Mouse (Mus musculus): ENCODE results near the gene Col4a2. TPM values are rescaled to one million over a fixed set of nuclear protein-coding genes. Genes with fewer than 3 reads are reported as not detected.

Gene Col4a2
- 57.1 and 63.8 TPM in 2 replicates for polyA plus RNA-seq (2014; fragmentation: Nextera tagmentation; extraction: Ambion mirVana)

GRCm38 (mm10) chr8:11312349-11313175 is at the start of gene Col4a2, which contains the start of gene Col4a1:
TSS of gene Col4a2 (plus strand) at chr8:11312805.
TSS of gene Col4a1 (minus strand) at chr8:11312826.
- Histone ChIP-seq H3K27ac (ENCODE audit: low read length) (peak within 1 kb of the TSS; percentile 83), H3K4me1 (ENCODE audit: control insufficient read depth, insufficient read depth, low read length) (peaks cover 18% of the 10 kb centered on the region), H3K9me3 (ENCODE audit: control insufficient read depth, low read depth, low read length) (no peaks in the 10 kb centered on the region), H3K9ac (replicated peaks; ENCODE audit: low read depth, low read length) (peak within 1 kb of the TSS; percentile 92), H3K4me3 (ENCODE audit: low read depth, low read length) (peak within 1 kb of the TSS; percentile 71), H3K4me2 (replicated peaks; ENCODE audit: low read depth, low read length) (peak within 1 kb of the TSS; percentile 82), H3K27me3 (ENCODE audit: control insufficient read depth, insufficient read depth, low read length) (no peaks in the 10 kb centered on the region), H3K36me3 (ENCODE audit: control insufficient read depth, insufficient read depth, low read length) (no peaks in the 10 kb centered on the region)
- WGBS, result under 1% methylated on average over 72 of the region's 87 CpGs
- peak; percentile 84 for ATAC-seq (ENCODE audit: insufficient number of reproducible peaks, insufficient read depth, low FRiP score, low read depth)

- ATAC-seq (ENCODE audit: insufficient number of reproducible peaks, insufficient read depth, low FRiP score, low read depth), result no peak
- 83% methylated on average over 6 of the region's 6 CpGs for WGBS
- H3K27me3 ChIP-seq (ENCODE audit: control insufficient read depth, insufficient read depth, low read length), result no peaks in the 10 kb centered on the region
- peaks cover 3% of the 10 kb centered on the region for H3K36me3 ChIP-seq (ENCODE audit: control insufficient read depth, insufficient read depth, low read length)
- H3K4me1 ChIP-seq (ENCODE audit: control insufficient read depth, insufficient read depth, low read length), result peaks cover 13% of the 10 kb centered on the region
- no peak overlapping the region for H3K9ac ChIP-seq (replicated peaks; ENCODE audit: low read depth, low read length)
- no peak overlapping the region for H3K27ac ChIP-seq (ENCODE audit: low read length)
- H3K4me2 ChIP-seq (replicated peaks; ENCODE audit: low read depth, low read length), result no peak overlapping the region
- H3K9me3 ChIP-seq (ENCODE audit: control insufficient read depth, low read depth, low read length), result no peaks in the 10 kb centered on the region
- no peak overlapping the region for H3K4me3 ChIP-seq (ENCODE audit: low read depth, low read length)
These were observed 48.8 kb upstream of the Col4a2 start for GRCm38 (mm10) chr8:11263848-11264247.

- no peak overlapping the region for H3K9ac ChIP-seq (replicated peaks; ENCODE audit: low read depth, low read length)
- H3K27me3 ChIP-seq (ENCODE audit: control insufficient read depth, insufficient read depth, low read length), result no peaks in the 10 kb centered on the region
- H3K4me1 ChIP-seq (ENCODE audit: control insufficient read depth, insufficient read depth, low read length), result peaks cover 10% of the 10 kb centered on the region
- H3K27ac ChIP-seq (ENCODE audit: low read length), result no peak overlapping the region
- H3K4me2 ChIP-seq (replicated peaks; ENCODE audit: low read depth, low read length), result no peak overlapping the region
- ATAC-seq (ENCODE audit: insufficient number of reproducible peaks, insufficient read depth, low FRiP score, low read depth), result no peak
- WGBS, result 81% methylated on average over 3 of the region's 3 CpGs
- H3K4me3 ChIP-seq (ENCODE audit: low read depth, low read length), result no peak overlapping the region
- H3K36me3 ChIP-seq (ENCODE audit: control insufficient read depth, insufficient read depth, low read length), result peaks cover 3% of the 10 kb centered on the region
- H3K9me3 ChIP-seq (ENCODE audit: control insufficient read depth, low read depth, low read length), result no peaks in the 10 kb centered on the region
These were observed 46.6 kb upstream of the Col4a2 start for GRCm38 (mm10) chr8:11265971-11266370.

GRCm38 (mm10) chr8:11266471-11266870 is 46.1 kb upstream of the Col4a2 start:
- Histone ChIP-seq H3K4me1 (ENCODE audit: control insufficient read depth, insufficient read depth, low read length) (peaks cover 10% of the 10 kb centered on the region), H3K9ac (replicated peaks; ENCODE audit: low read depth, low read length) (no peak overlapping the region), H3K4me2 (replicated peaks; ENCODE audit: low read depth, low read length) (no peak overlapping the region), H3K27ac (ENCODE audit: low read length) (no peak overlapping the region), H3K9me3 (ENCODE audit: control insufficient read depth, low read depth, low read length) (no peaks in the 10 kb centered on the region), H3K36me3 (ENCODE audit: control insufficient read depth, insufficient read depth, low read length) (peaks cover 3% of the 10 kb centered on the region), H3K27me3 (ENCODE audit: control insufficient read depth, insufficient read depth, low read length) (no peaks in the 10 kb centered on the region), H3K4me3 (ENCODE audit: low read depth, low read length) (no peak overlapping the region)
- no peak for ATAC-seq (ENCODE audit: insufficient number of reproducible peaks, insufficient read depth, low FRiP score, low read depth)
- WGBS, result 83% methylated on average over 2 of the region's 2 CpGs

- Histone ChIP-seq H3K9me3 (ENCODE audit: control insufficient read depth, low read depth, low read length) (no peaks in the 10 kb centered on the region), H3K4me1 (ENCODE audit: control insufficient read depth, insufficient read depth, low read length) (no peaks in the 10 kb centered on the region; the same call in 1 of the 2 replicates), H3K27ac (ENCODE audit: low read length) (no peak overlapping the region), H3K9ac (replicated peaks; ENCODE audit: low read depth, low read length) (no peak overlapping the region), H3K4me2 (replicated peaks; ENCODE audit: low read depth, low read length) (no peak overlapping the region), H3K36me3 (ENCODE audit: control insufficient read depth, insufficient read depth, low read length) (peaks cover 3% of the 10 kb centered on the region), H3K27me3 (ENCODE audit: control insufficient read depth, insufficient read depth, low read length) (no peaks in the 10 kb centered on the region), H3K4me3 (ENCODE audit: low read depth, low read length) (no peak overlapping the region)
- ATAC-seq (ENCODE audit: insufficient number of reproducible peaks, insufficient read depth, low FRiP score, low read depth), result no peak
- 70% methylated on average over 6 of the region's 6 CpGs for WGBS
These were observed 43.9 kb upstream of the Col4a2 start for GRCm38 (mm10) chr8:11268753-11269152.

- ATAC-seq (ENCODE audit: insufficient number of reproducible peaks, insufficient read depth, low FRiP score, low read depth), result no peak
- no peaks in the 10 kb centered on the region for H3K27me3 ChIP-seq (ENCODE audit: control insufficient read depth, insufficient read depth, low read length)
- H3K36me3 ChIP-seq (ENCODE audit: control insufficient read depth, insufficient read depth, low read length), result peaks cover 3% of the 10 kb centered on the region
- H3K9ac ChIP-seq (replicated peaks; ENCODE audit: low read depth, low read length), result no peak overlapping the region
- no peak overlapping the region for H3K4me3 ChIP-seq (ENCODE audit: low read depth, low read length)
- WGBS, result 62% methylated on average over 6 of the region's 6 CpGs
- peaks cover 8% of the 10 kb centered on the region; the same call in 1 of the 2 replicates for H3K4me1 ChIP-seq (ENCODE audit: control insufficient read depth, insufficient read depth, low read length)
- H3K27ac ChIP-seq (ENCODE audit: low read length), result no peak overlapping the region
- no peak overlapping the region for H3K4me2 ChIP-seq (replicated peaks; ENCODE audit: low read depth, low read length)
- H3K9me3 ChIP-seq (ENCODE audit: control insufficient read depth, low read depth, low read length), result no peaks in the 10 kb centered on the region
These were observed 41.8 kb upstream of the Col4a2 start for GRCm38 (mm10) chr8:11270826-11271225.

GRCm38 (mm10) chr8:11272205-11272604 is 40.4 kb upstream of the Col4a2 start:
- no peaks in the 10 kb centered on the region for H3K27me3 ChIP-seq (ENCODE audit: control insufficient read depth, insufficient read depth, low read length)

GRCm38 (mm10) chr8:11273506-11274158 is 39.0 kb upstream of the Col4a2 start:
- Histone ChIP-seq H3K27ac (ENCODE audit: low read length) (no peak overlapping the region), H3K9me3 (ENCODE audit: control insufficient read depth, low read depth, low read length) (no peaks in the 10 kb centered on the region), H3K36me3 (ENCODE audit: control insufficient read depth, insufficient read depth, low read length) (no peaks in the 10 kb centered on the region), H3K9ac (replicated peaks; ENCODE audit: low read depth, low read length) (no peak overlapping the region), H3K4me3 (ENCODE audit: low read depth, low read length) (no peak overlapping the region), H3K27me3 (ENCODE audit: control insufficient read depth, insufficient read depth, low read length) (no peaks in the 10 kb centered on the region), H3K4me1 (ENCODE audit: control insufficient read depth, insufficient read depth, low read length) (peaks cover 35% of the 10 kb centered on the region), H3K4me2 (replicated peaks; ENCODE audit: low read depth, low read length) (no peak overlapping the region)
- ATAC-seq (ENCODE audit: insufficient number of reproducible peaks, insufficient read depth, low FRiP score, low read depth), result no peak
- 90% methylated on average over 15 of the region's 15 CpGs for WGBS

More at GRCm38 (mm10) chr8:11272205-11272604, 40.4 kb upstream of the Col4a2 start:
- Histone ChIP-seq H3K36me3 (ENCODE audit: control insufficient read depth, insufficient read depth, low read length) (peaks cover 3% of the 10 kb centered on the region; the same call in 1 of the 2 replicates), H3K4me3 (ENCODE audit: low read depth, low read length) (no peak overlapping the region), H3K4me2 (replicated peaks; ENCODE audit: low read depth, low read length) (no peak overlapping the region), H3K9me3 (ENCODE audit: control insufficient read depth, low read depth, low read length) (no peaks in the 10 kb centered on the region), H3K9ac (replicated peaks; ENCODE audit: low read depth, low read length) (no peak overlapping the region), H3K27ac (ENCODE audit: low read length) (no peak overlapping the region), H3K4me1 (ENCODE audit: control insufficient read depth, insufficient read depth, low read length) (peaks cover 20% of the 10 kb centered on the region)
- ATAC-seq (ENCODE audit: insufficient number of reproducible peaks, insufficient read depth, low FRiP score, low read depth), result no peak
- 69% methylated on average over 6 of the region's 6 CpGs for WGBS
